Mouse (Mus musculus) right cerebral cortex, postnatal 14 days (tissue): ENCODE measurements around the gene Krtap17-1.

ENCODE experiments used
- DNase-seq: peaks from one replicate; pipeline ENCODE4 v3.0.0; 2022

The Krtap17-1 gene

GRCm38 (mm10) chr11:99964213-99964612, 29.6 kb downstream of the Krtap17-1 start:
- no peak for DNase-seq

GRCm38 (mm10) chr11:99948175-99948574, 45.6 kb downstream of the Krtap17-1 start, which contains the start of gene Krtap9-5:
TSS of gene Krtap9-5 (plus strand) at chr11:99948475.
- DNase-seq, result no peak
